Mouse (Mus musculus) limb, embryonic 10.5 days (tissue): ENCODE results near the gene Tbc1d7. TPM values are rescaled to one million over a fixed set of nuclear protein-coding genes. Genes with fewer than 3 reads are reported as not detected.

Source experiments
- DNase-seq: peaks from one replicate; pipeline ENCODE4 v3.0.0-alpha.2; 2017; ENCODE audit warnings: low spot score
- H3K27ac ChIP-seq: fragments of 300-500 bp; sonication (generic); 2 replicates; pipeline ENCODE4 v1.5.1; 2016; ENCODE audit warnings: mild to moderate bottlenecking
- H3K27me3 ChIP-seq: fragments of 300-500 bp; sonication (generic); 2 replicates; pipeline ENCODE4 v1.6.1; 2016; ENCODE audit warnings: low read depth, mild to moderate bottlenecking; ENCODE audit not compliant: poor library complexity, severe bottlenecking
- H3K36me3 ChIP-seq: fragments of 300-500 bp; sonication (generic); 2 replicates; pipeline ENCODE4 v1.6.1; 2016; ENCODE audit warnings: mild to moderate bottlenecking, moderate library complexity
- H3K4me1 ChIP-seq: fragments of 300-500 bp; sonication (generic); 2 replicates; pipeline ENCODE4 v1.6.1; 2016
- H3K4me3 ChIP-seq: fragments of 300-500 bp; sonication (generic); 2 replicates; pipeline ENCODE4 v1.5.1; 2016; ENCODE audit warnings: mild to moderate bottlenecking, moderate library complexity
- H3K9me3 ChIP-seq: fragments of 300-500 bp; sonication (generic); replicated peaks from 2 replicates; pipeline ENCODE4 v1.6.1; 2016; ENCODE audit warnings: mild to moderate bottlenecking
- WGBS: fragments of 180-500 bp; shearing (Covaris S2); methylation state at CpG from one replicate; pipeline ENCODE4 v1.1.7; 2016; 5-methylcytosine and 5-hydroxymethylcytosine counted together
- polyA plus RNA-seq: library from polyadenylated mRNA; unstranded; fragments of >200 nt; fragmentation: Nextera tagmentation; extraction: Ambion mirVana; gene quantifications from 2 replicates; pipeline ENCODE4 v1.2.1, GENCODE M21; 2016

Gene Tbc1d7
- polyA plus RNA-seq, 1 experiment from 2014 or later = 67.6 TPM

GRCm38 (mm10) chr13:43123895-43124682, 47.2 kb downstream of the Tbc1d7 start:
- no peaks in the 10 kb centered on the region for H3K9me3 ChIP-seq
- 49% methylated on average over 17 of the region's 17 CpGs for WGBS
- H3K27ac ChIP-seq = peak overlapping the region; percentile 25; the same call in 1 of the 2 replicates
- H3K36me3 ChIP-seq = no peaks in the 10 kb centered on the region
- no peak overlapping the region for H3K4me3 ChIP-seq
- peaks cover 34% of the 10 kb centered on the region for H3K4me1 ChIP-seq
- no peaks in the 10 kb centered on the region for H3K27me3 ChIP-seq
- no peak for DNase-seq

GRCm38 (mm10) chr13:43122306-43123070, 48.8 kb downstream of the Tbc1d7 start:
- no peak for DNase-seq
- Histone ChIP-seq H3K4me3 (no peak overlapping the region), H3K27ac (0 out of 2 replicates have a peak overlapping the region, but pooled peaks have one; percentile 10), H3K27me3 (no peaks in the 10 kb centered on the region), H3K4me1 (peaks cover 34% of the 10 kb centered on the region), H3K9me3 (no peaks in the 10 kb centered on the region), H3K36me3 (no peaks in the 10 kb centered on the region)
- WGBS = 79% methylated on average over 16 of the region's 16 CpGs

- no peaks in the 10 kb centered on the region for H3K9me3 ChIP-seq
- peaks cover 5% of the 10 kb centered on the region for H3K4me1 ChIP-seq
- H3K27ac ChIP-seq = no peak overlapping the region
- no peaks in the 10 kb centered on the region for H3K27me3 ChIP-seq
- no peaks in the 10 kb centered on the region for H3K36me3 ChIP-seq
- H3K4me3 ChIP-seq = no peak overlapping the region
- 88% methylated on average over 3 of the region's 3 CpGs for WGBS
- DNase-seq = no peak
Observed at GRCm38 (mm10) chr13:43113141-43113540, 58.2 kb downstream of the Tbc1d7 start.

- 93% methylated on average over 3 of the region's 3 CpGs for WGBS
- Histone ChIP-seq H3K27ac (no peak overlapping the region), H3K4me3 (no peak overlapping the region), H3K9me3 (no peaks in the 10 kb centered on the region), H3K27me3 (no peaks in the 10 kb centered on the region), H3K4me1 (peaks cover 5% of the 10 kb centered on the region), H3K36me3 (no peaks in the 10 kb centered on the region)
- DNase-seq = no peak
Observed at GRCm38 (mm10) chr13:43112707-43113106, 58.6 kb downstream of the Tbc1d7 start.

- DNase-seq = no peak
- H3K4me1 ChIP-seq = peaks cover 5% of the 10 kb centered on the region
- no peaks in the 10 kb centered on the region for H3K36me3 ChIP-seq
- H3K4me3 ChIP-seq = no peak overlapping the region
- H3K27ac ChIP-seq = no peak overlapping the region
- H3K9me3 ChIP-seq = no peaks in the 10 kb centered on the region
- WGBS = 64% methylated on average over 7 of the region's 7 CpGs
- H3K27me3 ChIP-seq = no peaks in the 10 kb centered on the region
Observed at GRCm38 (mm10) chr13:43112280-43112679, 59.0 kb downstream of the Tbc1d7 start.

GRCm38 (mm10) chr13:43104496-43104895, 66.8 kb downstream of the Tbc1d7 start:
- H3K4me1 ChIP-seq = no peaks in the 10 kb centered on the region
- no peak overlapping the region for H3K4me3 ChIP-seq
- no peaks in the 10 kb centered on the region for H3K9me3 ChIP-seq
- no peaks in the 10 kb centered on the region for H3K36me3 ChIP-seq
- 93% methylated on average over 9 of the region's 9 CpGs for WGBS
- no peaks in the 10 kb centered on the region for H3K27me3 ChIP-seq
- H3K27ac ChIP-seq = no peak overlapping the region
- no peak for DNase-seq

- H3K27me3 ChIP-seq = no peaks in the 10 kb centered on the region
- DNase-seq = no peak
- H3K9me3 ChIP-seq = no peaks in the 10 kb centered on the region
- no peaks in the 10 kb centered on the region for H3K36me3 ChIP-seq
- no peaks in the 10 kb centered on the region for H3K4me1 ChIP-seq
- no peak overlapping the region for H3K27ac ChIP-seq
- 82% methylated on average over 7 of the region's 7 CpGs for WGBS
- H3K4me3 ChIP-seq = no peak overlapping the region
Observed at GRCm38 (mm10) chr13:43102943-43103342, 68.4 kb downstream of the Tbc1d7 start.

Other genes starting within 250 kb of the Tbc1d7 start
- 0.13 and 0.23 TPM in 2 replicates for gene Gfod1, start 132.7 kb upstream of the Tbc1d7 start, polyA plus RNA-seq
- 31.9 and 41.0 TPM in 2 replicates for gene Sirt5, start 194.0 kb upstream of the Tbc1d7 start, polyA plus RNA-seq
- gene Nol7, start 226.9 kb upstream of the Tbc1d7 start, polyA plus RNA-seq = 115 and 130 TPM in 2 replicates